Mouse (Mus musculus) gastrocnemius, postnatal 14 days (tissue): Measurements from ENCODE around the gene Uhrf2. TPM values are rescaled to one million over a fixed set of nuclear protein-coding genes. Genes with fewer than 3 reads are reported as not detected.
"Not testable (repeated sequence)": the region's sequence is repeated elsewhere in the genome, so short reads cannot be mapped to it uniquely, and the experiment has no call there.

Source experiments
- DNase-seq: peaks from one replicate; pipeline ENCODE4 v3.0.0; 2021; ENCODE audit warnings: mixed read lengths
- intact Hi-C: fragments of 180-260 bp; cut with DNase I; formaldehyde crosslinking; loops from one replicate; pipeline ENCODE4 v1.15.1; 2025; ENCODE audit warnings: low total_unique reads
- long read RNA-seq, 2 experiments: library from polyadenylated mRNA; stranded (forward); transcript quantifications; one replicate each; pipeline ENCODE4 v2.0.0; 2021
- total RNA-seq, 2 experiments: library from RNA; stranded (reverse); gene quantifications; 2 replicates each; pipeline ENCODE4 v1.2.3; 2021

Gene Uhrf2
- 10 to 100 TPM; 14.1 to 15.1 TPM for total RNA-seq
- long read RNA-seq, experiment 1, transcript Uhrf2-201 (16 exons, 3,536 nt), result major isoform, 5 of 6 reads
- long read RNA-seq, experiment 1, partial matches to known transcripts, result 0 of 6 reads
- long read RNA-seq, experiment 1, other reads (novel, unspliced or antisense), result 1 of 6 reads
- long read RNA-seq, experiment 2, partial matches to known transcripts, result 0 of 8 reads
- long read RNA-seq, experiment 2, other reads (novel, unspliced or antisense), result 2 of 8 reads

GRCm38 (mm10) chr19:30029894-30030635, at the start of gene Uhrf2:
Gene Uhrf2, plus strand, starts transcription at chr19:30030513.
- DNase-seq, result peak; percentile 97
- intact Hi-C loops, result loop anchor here (10.0 kb wide), 1 partner anchor 85 kb away; no protein-coding TSS in a partner anchor

GRCm38 (mm10) chr19:29984208-29985005, 45.9 kb upstream of the Uhrf2 start:
- intact Hi-C loops, result loop anchor here (5.0 kb wide), 1 partner anchor 157 kb away; no protein-coding TSS in a partner anchor
- DNase-seq, result no peak

GRCm38 (mm10) chr19:29986464-29987091, 43.7 kb upstream of the Uhrf2 start:
- DNase-seq, result no peak
- intact Hi-C loops, result no loop called here

GRCm38 (mm10) chr19:30000406-30001365, 29.6 kb upstream of the Uhrf2 start:
- no peak for DNase-seq
- intact Hi-C loops, result no loop called here

- intact Hi-C loops, result no loop called here
- DNase-seq, result no peak
Measured at GRCm38 (mm10) chr19:30001550-30001949, 28.8 kb upstream of the Uhrf2 start.

GRCm38 (mm10) chr19:30003621-30004020, 26.7 kb upstream of the Uhrf2 start, which contains the start of gene Trpd52l3:
Gene Trpd52l3, plus strand, starts transcription at chr19:30003790.
- intact Hi-C loops, result no loop called here
- DNase-seq, result no peak

GRCm38 (mm10) chr19:30006371-30006770, 23.9 kb upstream of the Uhrf2 start:
- intact Hi-C loops, result no loop called here
- no peak for DNase-seq

- intact Hi-C loops, result no loop called here
Measured at GRCm38 (mm10) chr19:30010520-30011296, 19.6 kb upstream of the Uhrf2 start.

GRCm38 (mm10) chr19:30014331-30014730, 16.0 kb upstream of the Uhrf2 start:
- DNase-seq, result no peak
- intact Hi-C loops, result no loop called here

More at GRCm38 (mm10) chr19:30010520-30011296, 19.6 kb upstream of the Uhrf2 start:
- DNase-seq, result no peak

- intact Hi-C loops, result no loop called here
- no peak for DNase-seq
Measured at GRCm38 (mm10) chr19:30016156-30016555, 14.2 kb upstream of the Uhrf2 start.

GRCm38 (mm10) chr19:30023419-30023818, 6.9 kb upstream of the Uhrf2 start:
- intact Hi-C loops, result loop anchor here (10.0 kb wide), 1 partner anchor 79 kb away; no protein-coding TSS in a partner anchor
- not testable (repeated sequence) for DNase-seq

GRCm38 (mm10) chr19:30029002-30029710, 1.2 kb upstream of the Uhrf2 start:
- no peak for DNase-seq
- intact Hi-C loops, result loop anchor here (10.0 kb wide), 1 partner anchor 84 kb away; no protein-coding TSS in a partner anchor

- DNase-seq, result peak; percentile 11
- intact Hi-C loops, result no loop called here
Measured at GRCm38 (mm10) chr19:30030636-30031467, 539 bp downstream of the Uhrf2 start.

GRCm38 (mm10) chr19:30031468-30031931, 1.2 kb downstream of the Uhrf2 start:
- no peak for DNase-seq
- intact Hi-C loops, result no loop called here

- intact Hi-C loops, result no loop called here
- no peak for DNase-seq
Measured at GRCm38 (mm10) chr19:30032206-30032605, 1.9 kb downstream of the Uhrf2 start.

GRCm38 (mm10) chr19:30035361-30035760, 5.0 kb downstream of the Uhrf2 start:
- DNase-seq, result no peak
- intact Hi-C loops, result no loop called here
